Mouse (Mus musculus): ENCODE measurements around the gene A3galt2. TPM values are rescaled to one million over a fixed set of nuclear protein-coding genes. Genes with fewer than 3 reads are reported as not detected.

Gene A3galt2
- polyA plus RNA-seq, 1 experiment from 2014 or later = 0.27 TPM

GRCm38 (mm10) chr4:128722932-128723331, 32.2 kb upstream of the A3galt2 start:
- H3K4me1 ChIP-seq (ENCODE audit: control insufficient read depth, insufficient read depth, low read length) = peaks cover 50% of the 10 kb centered on the region
- no peaks in the 10 kb centered on the region for H3K36me3 ChIP-seq (ENCODE audit: control insufficient read depth, insufficient read depth, low read length)
- DNase-seq (ENCODE audit: low spot score) (no peak), ATAC-seq (no peak)
- no peak overlapping the region for H3K9ac ChIP-seq (ENCODE audit: low read length)
- no peak overlapping the region for H3K27ac ChIP-seq (ENCODE audit: low read depth, low read length)
- H3K4me3 ChIP-seq (ENCODE audit: low read depth, low read length) = no peak overlapping the region
- no peaks in the 10 kb centered on the region for H3K9me3 ChIP-seq (replicated peaks; ENCODE audit: control insufficient read depth, low read length)
- H3K4me2 ChIP-seq (ENCODE audit: low read length) = no peak overlapping the region
- H3K27me3 ChIP-seq (replicated peaks; ENCODE audit: control insufficient read depth, insufficient read depth, low read length) = no peaks in the 10 kb centered on the region
- 80% methylated on average over 8 of the region's 8 CpGs for WGBS

- DNase-seq (ENCODE audit: low spot score) = no peak
Measured at GRCm38 (mm10) chr4:128723431-128723830, 31.7 kb upstream of the A3galt2 start.

GRCm38 (mm10) chr4:128724059-128724458, 31.1 kb upstream of the A3galt2 start:
- Histone ChIP-seq H3K27ac (ENCODE audit: low read depth, low read length) (no peak overlapping the region), H3K9ac (ENCODE audit: low read length) (no peak overlapping the region), H3K36me3 (ENCODE audit: control insufficient read depth, insufficient read depth, low read length) (no peaks in the 10 kb centered on the region), H3K4me2 (ENCODE audit: low read length) (no peak overlapping the region), H3K27me3 (replicated peaks; ENCODE audit: control insufficient read depth, insufficient read depth, low read length) (no peaks in the 10 kb centered on the region), H3K9me3 (replicated peaks; ENCODE audit: control insufficient read depth, low read length) (no peaks in the 10 kb centered on the region), H3K4me3 (ENCODE audit: low read depth, low read length) (no peak overlapping the region), H3K4me1 (ENCODE audit: control insufficient read depth, insufficient read depth, low read length) (peaks cover 42% of the 10 kb centered on the region)
- 65% methylated on average over 7 of the region's 7 CpGs for WGBS
- ATAC-seq (no peak), DNase-seq (ENCODE audit: low spot score) (no peak)

More at GRCm38 (mm10) chr4:128723431-128723830, 31.7 kb upstream of the A3galt2 start:
- H3K9me3 ChIP-seq (replicated peaks; ENCODE audit: control insufficient read depth, low read length) = no peaks in the 10 kb centered on the region
- H3K27me3 ChIP-seq (replicated peaks; ENCODE audit: control insufficient read depth, insufficient read depth, low read length) = no peaks in the 10 kb centered on the region
- no peak overlapping the region for H3K4me2 ChIP-seq (ENCODE audit: low read length)
- ATAC-seq = no peak
- H3K36me3 ChIP-seq (ENCODE audit: control insufficient read depth, insufficient read depth, low read length) = no peaks in the 10 kb centered on the region
- no peak overlapping the region for H3K4me3 ChIP-seq (ENCODE audit: low read depth, low read length)
- WGBS = 77% methylated on average over 13 of the region's 13 CpGs
- H3K27ac ChIP-seq (ENCODE audit: low read depth, low read length) = no peak overlapping the region
- H3K9ac ChIP-seq (ENCODE audit: low read length) = no peak overlapping the region
- peaks cover 46% of the 10 kb centered on the region for H3K4me1 ChIP-seq (ENCODE audit: control insufficient read depth, insufficient read depth, low read length)

GRCm38 (mm10) chr4:128727019-128727720, 28.0 kb upstream of the A3galt2 start:
- H3K4me2 ChIP-seq (ENCODE audit: low read length) = peak overlapping the region; percentile 73
- peak overlapping the region; percentile 99 for H3K4me3 ChIP-seq (ENCODE audit: low read depth, low read length)
- no peaks in the 10 kb centered on the region for H3K9me3 ChIP-seq (replicated peaks; ENCODE audit: control insufficient read depth, low read length)
- H3K9ac ChIP-seq (ENCODE audit: low read length) = peak overlapping the region; percentile 100
- ATAC-seq (peak; percentile 93), DNase-seq (ENCODE audit: low spot score) (peak; percentile 91)
- WGBS = 3% methylated on average over 28 of the region's 68 CpGs
- no peaks in the 10 kb centered on the region for H3K27me3 ChIP-seq (replicated peaks; ENCODE audit: control insufficient read depth, insufficient read depth, low read length)
- peak overlapping the region; percentile 95 for H3K27ac ChIP-seq (ENCODE audit: low read depth, low read length)
- peaks cover 40% of the 10 kb centered on the region for H3K4me1 ChIP-seq (ENCODE audit: control insufficient read depth, insufficient read depth, low read length)
- peaks cover 13% of the 10 kb centered on the region; the same call in 1 of the 2 replicates for H3K36me3 ChIP-seq (ENCODE audit: control insufficient read depth, insufficient read depth, low read length)

GRCm38 (mm10) chr4:128727721-128728430, 27.3 kb upstream of the A3galt2 start:
- Histone ChIP-seq H3K4me1 (ENCODE audit: control insufficient read depth, insufficient read depth, low read length) (peaks cover 43% of the 10 kb centered on the region), H3K4me3 (ENCODE audit: low read depth, low read length) (peak overlapping the region; percentile 99), H3K27me3 (replicated peaks; ENCODE audit: control insufficient read depth, insufficient read depth, low read length) (no peaks in the 10 kb centered on the region), H3K36me3 (ENCODE audit: control insufficient read depth, insufficient read depth, low read length) (peaks cover 13% of the 10 kb centered on the region; the same call in 1 of the 2 replicates), H3K4me2 (ENCODE audit: low read length) (peak overlapping the region; percentile 73), H3K9ac (ENCODE audit: low read length) (peak overlapping the region; percentile 100), H3K27ac (ENCODE audit: low read depth, low read length) (peak overlapping the region; percentile 95), H3K9me3 (replicated peaks; ENCODE audit: control insufficient read depth, low read length) (no peaks in the 10 kb centered on the region)
- ATAC-seq = peak; percentile 41; the same call in 1 of the 2 replicates
- no peak for DNase-seq (ENCODE audit: low spot score)
- under 1% methylated on average over 50 of the region's 65 CpGs for WGBS

- 2% methylated on average over 5 of the region's 5 CpGs for WGBS
- ATAC-seq (no peak), DNase-seq (ENCODE audit: low spot score) (no peak)
- Histone ChIP-seq H3K4me2 (ENCODE audit: low read length) (peak overlapping the region; percentile 73), H3K27me3 (replicated peaks; ENCODE audit: control insufficient read depth, insufficient read depth, low read length) (no peaks in the 10 kb centered on the region), H3K36me3 (ENCODE audit: control insufficient read depth, insufficient read depth, low read length) (peaks cover 15% of the 10 kb centered on the region; the same call in 1 of the 2 replicates), H3K4me3 (ENCODE audit: low read depth, low read length) (peak overlapping the region; percentile 99), H3K4me1 (ENCODE audit: control insufficient read depth, insufficient read depth, low read length) (peaks cover 48% of the 10 kb centered on the region), H3K9ac (ENCODE audit: low read length) (peak overlapping the region; percentile 100), H3K27ac (ENCODE audit: low read depth, low read length) (peak overlapping the region; percentile 95), H3K9me3 (replicated peaks; ENCODE audit: control insufficient read depth, low read length) (no peaks in the 10 kb centered on the region)
Measured at GRCm38 (mm10) chr4:128728431-128728851, 26.7 kb upstream of the A3galt2 start.

- peak; percentile 65 for ATAC-seq
Measured at GRCm38 (mm10) chr4:128729033-128729708, 26.0 kb upstream of the A3galt2 start.

GRCm38 (mm10) chr4:128729709-128730037, 25.5 kb upstream of the A3galt2 start:
- peaks cover 23% of the 10 kb centered on the region; the same call in 1 of the 2 replicates for H3K36me3 ChIP-seq (ENCODE audit: control insufficient read depth, insufficient read depth, low read length)
- no peak for ATAC-seq
- WGBS = 19% methylated on average over 5 of the region's 5 CpGs
- H3K9me3 ChIP-seq (replicated peaks; ENCODE audit: control insufficient read depth, low read length) = no peaks in the 10 kb centered on the region
- H3K4me2 ChIP-seq (ENCODE audit: low read length) = peak overlapping the region; percentile 73
- DNase-seq (ENCODE audit: low spot score) = no peak
- H3K27ac ChIP-seq (ENCODE audit: low read depth, low read length) = peak overlapping the region; percentile 45
- peaks cover 51% of the 10 kb centered on the region for H3K4me1 ChIP-seq (ENCODE audit: control insufficient read depth, insufficient read depth, low read length)
- peak overlapping the region; percentile 100 for H3K9ac ChIP-seq (ENCODE audit: low read length)
- peak overlapping the region; percentile 99 for H3K4me3 ChIP-seq (ENCODE audit: low read depth, low read length)
- no peaks in the 10 kb centered on the region for H3K27me3 ChIP-seq (replicated peaks; ENCODE audit: control insufficient read depth, insufficient read depth, low read length)

More at GRCm38 (mm10) chr4:128729033-128729708, 26.0 kb upstream of the A3galt2 start:
- 2% methylated on average over 15 of the region's 15 CpGs for WGBS
- Histone ChIP-seq H3K27me3 (replicated peaks; ENCODE audit: control insufficient read depth, insufficient read depth, low read length) (no peaks in the 10 kb centered on the region), H3K9ac (ENCODE audit: low read length) (peak overlapping the region; percentile 100), H3K27ac (ENCODE audit: low read depth, low read length) (peak overlapping the region; percentile 95), H3K4me3 (ENCODE audit: low read depth, low read length) (peak overlapping the region; percentile 99), H3K4me1 (ENCODE audit: control insufficient read depth, insufficient read depth, low read length) (peaks cover 48% of the 10 kb centered on the region), H3K4me2 (ENCODE audit: low read length) (peak overlapping the region; percentile 73), H3K9me3 (replicated peaks; ENCODE audit: control insufficient read depth, low read length) (no peaks in the 10 kb centered on the region), H3K36me3 (ENCODE audit: control insufficient read depth, insufficient read depth, low read length) (peaks cover 21% of the 10 kb centered on the region; the same call in 1 of the 2 replicates)
- DNase-seq (ENCODE audit: low spot score) = peak; percentile 86
